Mouse (Mus musculus) liver, adult (tissue): ENCODE measurements around the gene Thsd1.

Experiments
- GATA4 ChIP-seq: IDR thresholded peaks from 2 replicates; pipeline ENCODE4 v1.6.1; 2014; ENCODE audit warnings: mild to moderate bottlenecking, low read length; ENCODE audit not compliant: insufficient replicate concordance

The Thsd1 gene

GRCm38 (mm10) chr8:22247956-22248355, 20.8 kb downstream of the Thsd1 start:
- TF ChIP-seq GATA4, result no peak

- no peak for TF ChIP-seq GATA4
Measured at GRCm38 (mm10) chr8:22249080-22249479, 22.0 kb downstream of the Thsd1 start.

DNA sequence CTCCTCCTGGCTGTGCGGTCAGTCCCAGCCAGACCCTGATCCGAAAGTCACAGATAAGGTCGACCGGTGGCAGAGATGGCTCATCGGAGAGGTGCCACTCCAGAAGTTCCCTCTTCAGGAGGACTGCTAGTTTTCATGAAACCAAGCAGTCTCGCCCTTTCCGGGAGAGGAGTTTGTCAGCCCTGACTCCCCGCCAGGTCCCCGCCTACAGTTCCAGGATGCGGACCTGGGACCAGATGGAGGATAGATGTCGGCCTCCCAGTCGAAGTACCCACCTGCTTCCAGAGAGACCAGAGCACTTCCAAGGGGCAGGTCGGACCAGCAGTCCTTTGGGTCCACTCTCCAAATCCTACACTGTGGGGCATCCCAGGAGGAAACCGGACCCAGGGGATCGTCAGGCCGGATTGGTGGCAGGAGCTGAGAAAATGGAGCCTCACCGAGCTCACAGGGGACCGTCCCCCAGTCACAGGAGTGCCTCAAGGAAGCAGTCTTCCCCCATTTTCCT, 31.9 kb downstream of the Thsd1 start:
- TF ChIP-seq GATA4, result no peak

DNA sequence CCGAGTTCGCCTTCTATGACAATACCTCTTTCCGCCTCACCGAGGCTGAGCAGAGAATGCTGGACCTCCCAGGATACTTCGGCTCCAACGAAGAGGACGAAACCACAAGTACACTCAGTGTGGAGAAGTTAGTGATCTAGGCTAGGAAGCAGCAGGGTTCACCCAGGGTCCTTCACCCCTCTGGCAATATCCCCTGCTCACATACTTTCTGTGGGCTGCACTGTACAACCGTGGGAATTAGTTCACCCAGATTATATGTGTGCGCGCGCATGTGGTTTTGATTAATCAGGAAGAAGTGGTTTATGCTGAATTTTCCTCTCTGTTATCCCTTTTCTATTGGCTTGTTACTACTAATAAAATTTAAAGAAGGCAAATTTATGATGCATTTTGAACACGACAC, 32.4 kb downstream of the Thsd1 start:
- TF ChIP-seq GATA4, result no peak

DNA sequence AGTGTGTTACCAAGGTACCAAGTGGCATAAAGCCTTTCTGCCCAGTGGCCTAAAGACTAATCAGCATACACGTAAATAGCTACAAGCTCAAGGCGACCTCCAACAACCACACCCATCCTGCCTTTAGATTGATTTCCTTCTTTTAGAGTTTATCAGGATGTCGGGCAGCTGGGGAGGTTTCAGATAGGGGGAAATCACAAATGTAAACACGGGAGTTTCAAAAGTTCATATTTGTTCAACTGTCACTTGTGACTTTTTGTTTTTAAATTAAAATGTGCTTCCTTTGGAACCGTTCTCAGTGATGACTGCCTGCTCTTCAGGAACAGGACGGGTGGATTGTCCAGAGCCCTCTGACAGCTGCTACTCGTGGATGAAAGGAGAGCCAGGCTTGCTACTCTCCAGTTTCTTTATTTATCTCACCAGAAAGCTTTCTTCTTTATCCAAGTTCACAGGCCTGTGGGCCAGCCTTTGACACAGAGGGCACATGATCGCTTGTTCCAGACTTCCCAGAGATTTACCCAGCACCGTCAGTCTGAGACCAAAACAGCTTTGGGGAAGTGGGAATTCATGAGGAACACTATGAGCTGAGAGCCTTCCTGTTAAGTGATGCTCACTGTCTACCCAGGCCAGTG, 33.1 kb downstream of the Thsd1 start:
- peak; percentile 51; the same call in 1 of the 2 replicates for TF ChIP-seq GATA4

GRCm38 (mm10) chr8:22262267-22262666, 35.2 kb downstream of the Thsd1 start:
- TF ChIP-seq GATA4, result peak; percentile 70; the same call in 1 of the 2 replicates

- TF ChIP-seq GATA4, result no peak
Measured at GRCm38 (mm10) chr8:22264292-22264691, 37.2 kb downstream of the Thsd1 start.

- TF ChIP-seq GATA4, result no peak
Measured at GRCm38 (mm10) chr8:22264787-22265186, 37.7 kb downstream of the Thsd1 start.

DNA sequence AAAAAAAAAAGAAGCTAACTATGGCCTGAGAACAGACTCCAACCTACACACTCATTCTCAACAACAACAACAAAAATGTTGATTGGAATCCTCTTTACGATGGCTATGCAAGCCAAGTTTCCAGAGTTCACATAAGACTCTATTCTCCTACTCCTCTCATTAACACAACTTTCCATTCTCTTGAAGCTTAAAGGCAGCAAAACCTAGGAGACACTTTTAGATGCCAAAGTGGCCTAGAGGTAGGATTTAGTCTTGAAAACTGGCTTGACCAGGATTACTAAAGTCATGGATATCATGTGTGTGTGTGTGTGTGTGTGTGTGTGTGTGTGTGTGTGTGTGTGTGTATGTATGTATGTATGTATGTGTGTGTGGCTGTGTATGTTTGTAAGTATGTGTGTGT, 38.1 kb downstream of the Thsd1 start:
- no peak for TF ChIP-seq GATA4

- no peak for TF ChIP-seq GATA4
Measured at GRCm38 (mm10) chr8:22266809-22267208, 39.7 kb downstream of the Thsd1 start.

- no peak for TF ChIP-seq GATA4
Measured at GRCm38 (mm10) chr8:22273142-22273541, 46.0 kb downstream of the Thsd1 start.

- no peak for TF ChIP-seq GATA4
Measured at GRCm38 (mm10) chr8:22274641-22275040, 47.5 kb downstream of the Thsd1 start.

- no peak for TF ChIP-seq GATA4
Measured at GRCm38 (mm10) chr8:22282999-22283491, 55.9 kb downstream of the Thsd1 start, which contains the start of gene Tpte. Gene Tpte (plus strand): TSS chr8:22283441.

- no peak for TF ChIP-seq GATA4
Measured at GRCm38 (mm10) chr8:22302326-22302725, 75.2 kb downstream of the Thsd1 start.

DNA sequence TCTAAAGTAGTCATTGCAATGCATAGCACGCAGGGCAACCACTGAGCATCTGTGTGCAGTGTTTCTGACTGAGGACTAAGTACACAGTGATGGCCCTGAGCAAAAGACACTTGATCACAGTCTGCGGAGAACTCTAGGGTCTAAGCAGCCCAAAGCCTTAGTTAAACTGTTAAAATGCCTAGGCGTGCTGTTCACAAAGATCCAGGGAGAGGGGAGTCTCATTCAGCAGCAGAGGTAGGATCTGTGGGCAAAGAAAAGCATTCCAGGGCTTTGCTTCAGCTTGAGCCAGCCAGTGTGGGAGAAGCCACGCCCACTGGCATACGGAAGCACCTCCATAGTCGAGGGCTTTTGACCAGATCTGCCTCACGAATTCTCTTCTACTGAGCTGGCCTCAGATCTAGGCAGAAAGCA, 75.8 kb downstream of the Thsd1 start:
- TF ChIP-seq GATA4, result no peak

GRCm38 (mm10) chr8:22306999-22307398, 79.9 kb downstream of the Thsd1 start:
- TF ChIP-seq GATA4, result no peak
